Mouse (Mus musculus) left cerebral cortex, postnatal 25 days (tissue): Measurements from ENCODE around the gene Gprin1. TPM values are rescaled to one million over a fixed set of nuclear protein-coding genes. Genes with fewer than 3 reads are reported as not detected.

ENCODE experiments used
- DNase-seq, 2 experiments: peaks; one replicate each; pipeline ENCODE4 v3.0.0; 2022; ENCODE audit warnings: low spot score in 2 of 2, mixed read lengths in 1 of 2
- intact Hi-C: fragments of 180-260 bp; cut with DNase I; formaldehyde crosslinking; loops from one replicate; pipeline ENCODE4 v1.15.1; 2025
- total RNA-seq, 2 experiments: library from RNA; stranded (reverse); gene quantifications; 2 replicates each; pipeline ENCODE4 v1.2.3; 2021

Gene Gprin1
- total RNA-seq, 2 experiments from 2014 or later, result 120 to 145 TPM

- no peak for DNase-seq
- intact Hi-C loops, result no loop called here
These were observed 59.4 kb downstream of the Gprin1 start for GRCm38 (mm10) chr13:54690151-54690740.

GRCm38 (mm10) chr13:54687575-54688424 is 61.9 kb downstream of the Gprin1 start:
- intact Hi-C loops, result loop anchor here (5.0 kb wide), 1 partner anchor 635 kb away; the partner anchor contains the start of genes Prelid1 and Rab24
- DNase-seq, result peak; percentile 96 to 98

- intact Hi-C loops, result loop anchor here (5.0 kb wide), 1 partner anchor 635 kb away; the partner anchor contains the start of genes Prelid1 and Rab24
- peak; percentile 76 to 78 for DNase-seq
These were observed 62.6 kb downstream of the Gprin1 start for GRCm38 (mm10) chr13:54687096-54687495.

Other genes starting within 250 kb of the Gprin1 start
- 10 to 100 TPM; 13.5 to 14.4 TPM for gene Simc1, start 246.1 kb downstream of the Gprin1 start, total RNA-seq
- gene 4833439L19Rik, start 184.4 kb downstream of the Gprin1 start, total RNA-seq, result 100 to 1,000 TPM; 137 to 143 TPM
- gene Arl10, start 174.9 kb downstream of the Gprin1 start, total RNA-seq, result 10 to 100 TPM; 22.0 to 24.0 TPM
- 10 to 100 TPM; 19.7 to 26.9 TPM for gene Nop16, start 159.8 kb downstream of the Gprin1 start, total RNA-seq
- 100 to 1,000 TPM; 151 TPM for gene Higd2a, start 159.7 kb downstream of the Gprin1 start, total RNA-seq
- 100 to 1,000 TPM; 308 to 312 TPM for gene Cltb, start 138.5 kb downstream of the Gprin1 start, total RNA-seq
- 10 to 100 TPM; 51.6 to 61.1 TPM for gene Faf2, start 128.1 kb downstream of the Gprin1 start, total RNA-seq
- 100 to 1,000 TPM; 166 to 176 TPM for gene Rnf44, start 56.0 kb downstream of the Gprin1 start, total RNA-seq
- gene Cdhr2, start 48.4 kb downstream of the Gprin1 start, total RNA-seq, result under 1 TPM; 0.14 to 0.23 TPM
- gene Sncb, start 16.7 kb upstream of the Gprin1 start, total RNA-seq, result 100 to 1,000 TPM; 785 to 906 TPM
- not detected for gene Eif4e1b, start 34.1 kb upstream of the Gprin1 start, total RNA-seq
- 10 to 100 TPM; 69.3 to 79.1 TPM for gene Tspan17, start 39.5 kb upstream of the Gprin1 start, total RNA-seq
- 10 to 100 TPM; 83.6 to 96.6 TPM for gene Unc5a, start 199.5 kb upstream of the Gprin1 start, total RNA-seq